Mouse (Mus musculus) stomach, embryonic 16.5 days (tissue): ENCODE measurements around the gene Slc2a6. TPM values are rescaled to one million over a fixed set of nuclear protein-coding genes. Genes with fewer than 3 reads are reported as not detected.

Source experiments
- ATAC-seq: fragments of 200-750 bp; cut with Nextera tagmentation; 2 replicates; pipeline ENCODE4 v1.8.0; 2017; ENCODE audit warnings: moderate number of reproducible peaks, moderate TSS enrichment; ENCODE audit not compliant: insufficient read depth, low FRiP score
- H3K27ac ChIP-seq: fragments of 300-500 bp; sonication (generic); 2 replicates; pipeline ENCODE4 v1.5.1; 2014; ENCODE audit warnings: low read length
- H3K27me3 ChIP-seq: fragments of 300-500 bp; sonication (generic); 2 replicates; pipeline ENCODE4 v1.6.1; 2014; ENCODE audit warnings: low read length, control low read depth, mixed read lengths; ENCODE audit not compliant: control insufficient read depth, insufficient read depth
- H3K36me3 ChIP-seq: fragments of 300-500 bp; sonication (generic); 2 replicates; pipeline ENCODE4 v1.6.1; 2014; ENCODE audit warnings: low read length; ENCODE audit not compliant: control insufficient read depth, insufficient read depth
- H3K4me1 ChIP-seq: fragments of 300-500 bp; sonication (generic); 2 replicates; pipeline ENCODE4 v1.6.1; 2014; ENCODE audit warnings: low read length, control low read depth, mixed read lengths; ENCODE audit not compliant: control insufficient read depth, insufficient read depth
- H3K4me2 ChIP-seq: fragments of 300-500 bp; sonication (generic); 2 replicates; pipeline ENCODE4 v1.6.1; 2014; ENCODE audit warnings: low read depth, low read length, mixed read lengths
- H3K4me3 ChIP-seq: fragments of 300-500 bp; sonication (generic); replicated peaks from 2 replicates; pipeline ENCODE4 v1.5.1; 2014; ENCODE audit warnings: mild to moderate bottlenecking, low read length
- H3K9ac ChIP-seq: fragments of 300-500 bp; sonication (generic); 2 replicates; pipeline ENCODE4 v1.6.1; 2014; ENCODE audit warnings: low read length
- H3K9me3 ChIP-seq: fragments of 300-500 bp; sonication (generic); replicated peaks from 2 replicates; pipeline ENCODE4 v1.6.1; 2016; ENCODE audit warnings: low read length, control low read depth; ENCODE audit not compliant: control insufficient read depth
- WGBS: fragments of 180-500 bp; shearing (Covaris S2); extraction: QIAGEN DNeasy Blood & Tissue Kit; methylation state at CpG from one replicate; pipeline ENCODE4 v1.1.7; 2014; 5-methylcytosine and 5-hydroxymethylcytosine counted together
- polyA plus RNA-seq: library from polyadenylated mRNA; unstranded; fragments of >200 nt; fragmentation: Nextera tagmentation; extraction: Ambion mirVana; gene quantifications from 2 replicates; pipeline ENCODE4 v1.2.1, GENCODE M21; 2015

Slc2a6 gene
- polyA plus RNA-seq, 1 experiment from 2014 or later = 1.2 TPM

GRCm38 (mm10) chr2:26997993-26998392 lies 29.8 kb downstream of the Slc2a6 start:
- Histone ChIP-seq H3K4me3 (no peak overlapping the region), H3K27ac (no peak overlapping the region), H3K9me3 (no peaks in the 10 kb centered on the region), H3K36me3 (no peaks in the 10 kb centered on the region), H3K9ac (no peak overlapping the region), H3K4me2 (no peak overlapping the region), H3K4me1 (no peaks in the 10 kb centered on the region), H3K27me3 (no peaks in the 10 kb centered on the region)
- no peak for ATAC-seq
- WGBS = 81% methylated on average over 6 of the region's 7 CpGs

DNA sequence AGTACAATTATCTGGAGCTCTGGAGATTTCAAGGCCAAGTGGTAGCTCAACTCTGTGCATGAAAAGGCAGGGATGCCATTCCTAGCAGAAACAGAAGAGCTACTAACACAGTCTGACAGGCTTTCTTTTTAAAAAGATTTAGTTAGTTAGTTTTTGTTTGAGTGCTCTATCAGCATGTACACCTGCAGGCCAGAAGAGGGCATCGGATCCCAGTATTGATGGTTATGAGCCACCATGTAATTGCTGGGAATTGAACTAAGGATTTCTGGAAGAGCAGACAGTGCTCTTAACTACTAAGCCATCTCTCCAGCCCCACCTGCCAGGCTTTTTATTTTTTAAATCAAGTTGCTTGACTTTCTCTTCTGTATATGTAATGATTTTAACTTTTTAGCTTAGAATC lies 30.3 kb downstream of the Slc2a6 start:
- H3K36me3 ChIP-seq = no peaks in the 10 kb centered on the region
- no peaks in the 10 kb centered on the region for H3K4me1 ChIP-seq
- no peak overlapping the region for H3K4me3 ChIP-seq
- ATAC-seq = no peak
- no peak overlapping the region for H3K4me2 ChIP-seq
- WGBS = 85% methylated on average over 1 of the region's 1 CpGs
- no peak overlapping the region for H3K27ac ChIP-seq
- no peaks in the 10 kb centered on the region for H3K9me3 ChIP-seq
- no peak overlapping the region for H3K9ac ChIP-seq
- no peaks in the 10 kb centered on the region for H3K27me3 ChIP-seq

DNA sequence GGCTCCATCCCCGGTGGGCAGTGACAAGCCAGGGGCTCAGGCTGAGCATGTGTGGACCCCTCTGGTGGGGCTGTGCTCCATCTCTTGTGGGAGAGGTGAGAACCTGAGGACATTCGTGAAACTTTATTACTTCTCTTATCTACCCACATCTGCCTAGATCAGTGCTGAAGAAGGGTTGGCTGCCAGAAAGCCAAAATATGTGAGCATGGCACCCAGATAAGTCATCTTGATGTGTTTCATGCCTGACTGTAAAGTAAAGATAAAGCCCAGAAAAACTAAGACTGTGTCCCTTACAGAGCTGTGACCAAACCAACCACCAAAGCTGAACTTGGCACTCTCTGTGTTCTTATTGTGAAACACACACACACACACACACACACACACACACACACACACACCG lies 33.9 kb downstream of the Slc2a6 start:
- no peaks in the 10 kb centered on the region for H3K36me3 ChIP-seq

DNA sequence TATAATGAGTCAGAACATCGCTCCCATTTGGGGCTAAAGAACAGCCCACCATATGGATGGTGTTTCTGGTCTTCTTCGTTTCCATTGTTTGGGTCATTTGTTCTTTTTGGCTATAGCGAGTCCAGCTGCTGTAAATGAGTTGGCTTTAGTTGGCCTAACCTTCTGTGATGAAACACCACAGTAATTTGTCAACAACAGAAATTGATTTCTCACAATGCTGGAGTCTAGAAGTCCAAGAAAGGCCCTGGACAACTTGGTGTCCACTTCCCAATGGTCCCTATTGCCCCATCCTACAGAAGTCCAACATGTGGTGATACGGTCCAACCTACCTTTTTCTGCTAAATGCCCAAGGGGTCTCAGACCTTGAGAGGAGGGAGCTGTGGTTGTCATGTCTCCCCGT lies 43.2 kb downstream of the Slc2a6 start:
- no peaks in the 10 kb centered on the region for H3K9me3 ChIP-seq
- no peaks in the 10 kb centered on the region for H3K27me3 ChIP-seq
- ATAC-seq = no peak
- no peak overlapping the region for H3K4me2 ChIP-seq
- WGBS = 80% methylated on average over 5 of the region's 5 CpGs
- no peaks in the 10 kb centered on the region for H3K36me3 ChIP-seq
- H3K9ac ChIP-seq = no peak overlapping the region
- H3K4me1 ChIP-seq = no peaks in the 10 kb centered on the region
- H3K4me3 ChIP-seq = no peak overlapping the region
- H3K27ac ChIP-seq = no peak overlapping the region

More for the DNA sequence above, 33.9 kb downstream of the Slc2a6 start:
- ATAC-seq = no peak
- H3K27ac ChIP-seq = no peak overlapping the region
- H3K9ac ChIP-seq = no peak overlapping the region
- H3K27me3 ChIP-seq = no peaks in the 10 kb centered on the region
- WGBS = 70% methylated on average over 3 of the region's 3 CpGs
- H3K9me3 ChIP-seq = no peaks in the 10 kb centered on the region
- H3K4me1 ChIP-seq = no peaks in the 10 kb centered on the region
- no peak overlapping the region for H3K4me2 ChIP-seq
- no peak overlapping the region for H3K4me3 ChIP-seq

DNA sequence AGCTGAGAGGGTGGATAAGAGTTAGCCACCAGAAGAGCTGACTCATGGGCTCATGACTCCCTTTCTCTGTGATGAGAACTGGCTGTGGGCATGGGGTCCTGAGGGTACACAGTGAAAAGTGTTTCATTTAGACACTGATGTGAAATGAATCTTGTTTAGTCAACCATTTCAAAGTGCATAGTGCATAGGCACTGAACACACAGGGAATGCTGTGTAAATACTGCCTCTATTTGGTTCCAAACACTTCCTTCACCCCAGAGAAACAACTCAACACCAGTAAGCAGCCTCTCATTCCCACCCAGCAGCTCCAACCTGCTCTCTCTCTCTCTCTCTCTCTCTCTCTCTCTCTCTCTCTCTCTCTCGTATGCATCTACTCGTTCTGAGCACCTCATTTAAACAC lies 43.6 kb downstream of the Slc2a6 start:
- Histone ChIP-seq H3K9me3 (no peaks in the 10 kb centered on the region), H3K27ac (no peak overlapping the region), H3K4me2 (no peak overlapping the region), H3K36me3 (no peaks in the 10 kb centered on the region), H3K4me3 (no peak overlapping the region), H3K27me3 (no peaks in the 10 kb centered on the region), H3K4me1 (no peaks in the 10 kb centered on the region), H3K9ac (no peak overlapping the region)
- 65% methylated on average over 2 of the region's 2 CpGs for WGBS
- no peak for ATAC-seq

GRCm38 (mm10) chr2:26980361-26980760 lies 47.4 kb downstream of the Slc2a6 start:
- ATAC-seq = no peak
- H3K36me3 ChIP-seq = no peaks in the 10 kb centered on the region
- no peaks in the 10 kb centered on the region for H3K27me3 ChIP-seq
- no peak overlapping the region for H3K27ac ChIP-seq
- H3K4me3 ChIP-seq = no peak overlapping the region
- no peaks in the 10 kb centered on the region for H3K9me3 ChIP-seq
- WGBS = 59% methylated on average over 1 of the region's 1 CpGs
- H3K4me2 ChIP-seq = no peak overlapping the region
- no peaks in the 10 kb centered on the region for H3K4me1 ChIP-seq
- H3K9ac ChIP-seq = no peak overlapping the region

GRCm38 (mm10) chr2:26973960-26974359 lies 53.8 kb downstream of the Slc2a6 start:
- WGBS = 21% methylated on average over 4 of the region's 4 CpGs
- H3K4me3 ChIP-seq = no peak overlapping the region
- no peaks in the 10 kb centered on the region for H3K27me3 ChIP-seq
- H3K36me3 ChIP-seq = no peaks in the 10 kb centered on the region
- no peak overlapping the region for H3K4me2 ChIP-seq
- no peak overlapping the region for H3K27ac ChIP-seq
- no peak overlapping the region for H3K9ac ChIP-seq
- H3K4me1 ChIP-seq = peaks cover 3% of the 10 kb centered on the region; the same call in 1 of the 2 replicates
- ATAC-seq = peak; percentile 40; the same call in 1 of the 2 replicates
- no peaks in the 10 kb centered on the region for H3K9me3 ChIP-seq

GRCm38 (mm10) chr2:26973116-26973515 lies 54.7 kb downstream of the Slc2a6 start, which contains the start of gene Adamts13:
Gene Adamts13 (plus strand): TSS chr2:26973416.
- 46% methylated on average over 3 of the region's 3 CpGs for WGBS
- no peak within 1 kb of the TSS for H3K27ac ChIP-seq

More at GRCm38 (mm10) chr2:26973116-26973515, 54.7 kb downstream of the Slc2a6 start, which contains the start of gene Adamts13:
- Histone ChIP-seq H3K4me2 (no peak within 1 kb of the TSS), H3K4me1 (peaks cover 3% of the 10 kb centered on the region; the same call in 1 of the 2 replicates), H3K9me3 (no peaks in the 10 kb centered on the region), H3K27me3 (no peaks in the 10 kb centered on the region), H3K4me3 (no peak within 1 kb of the TSS), H3K36me3 (no peaks in the 10 kb centered on the region), H3K9ac (no peak within 1 kb of the TSS)
- no peak for ATAC-seq
